Mouse (Mus musculus): ENCODE results near the gene Tomm70a. TPM values are rescaled to one million over a fixed set of nuclear protein-coding genes. Genes with fewer than 3 reads are reported as not detected.
"Not testable (repeated sequence)": the region's sequence is repeated elsewhere in the genome, so short reads cannot be mapped to it uniquely, and the experiment has no call there.

Tomm70a gene
- polyA plus RNA-seq, 1 experiment from 2014 or later = 57.2 TPM

GRCm38 (mm10) chr16:57171161-57171560, 49.7 kb downstream of the Tomm70a start:
- Histone ChIP-seq H3K4me3 (no peak overlapping the region), H3K4me1 (replicated peaks) (peaks cover 3% of the 10 kb centered on the region; the same call in 1 of the 2 replicates), H3K27ac (ENCODE audit: poor library complexity, severe bottlenecking) (no peak overlapping the region), H3K4me2 (no peak overlapping the region), H3K36me3 (peaks cover 33% of the 10 kb centered on the region), H3K9me3 (replicated peaks) (no peaks in the 10 kb centered on the region), H3K9ac (no peak overlapping the region), H3K27me3 (replicated peaks) (no peaks in the 10 kb centered on the region)
- 86% methylated on average over 8 of the region's 8 CpGs for WGBS
- no peak for ATAC-seq (ENCODE audit: insufficient number of reproducible peaks, low FRiP score)

- Histone ChIP-seq H3K9ac (no peak overlapping the region), H3K36me3 (peaks cover 36% of the 10 kb centered on the region), H3K4me1 (replicated peaks) (peaks cover 3% of the 10 kb centered on the region; the same call in 1 of the 2 replicates), H3K9me3 (replicated peaks) (no peaks in the 10 kb centered on the region), H3K27me3 (replicated peaks) (no peaks in the 10 kb centered on the region), H3K4me3 (no peak overlapping the region), H3K4me2 (no peak overlapping the region), H3K27ac (ENCODE audit: poor library complexity, severe bottlenecking) (no peak overlapping the region)
- WGBS = 88% methylated on average over 6 of the region's 6 CpGs
- no peak for ATAC-seq (ENCODE audit: insufficient number of reproducible peaks, low FRiP score)
Measured at GRCm38 (mm10) chr16:57171570-57171969, 50.1 kb downstream of the Tomm70a start.

DNA sequence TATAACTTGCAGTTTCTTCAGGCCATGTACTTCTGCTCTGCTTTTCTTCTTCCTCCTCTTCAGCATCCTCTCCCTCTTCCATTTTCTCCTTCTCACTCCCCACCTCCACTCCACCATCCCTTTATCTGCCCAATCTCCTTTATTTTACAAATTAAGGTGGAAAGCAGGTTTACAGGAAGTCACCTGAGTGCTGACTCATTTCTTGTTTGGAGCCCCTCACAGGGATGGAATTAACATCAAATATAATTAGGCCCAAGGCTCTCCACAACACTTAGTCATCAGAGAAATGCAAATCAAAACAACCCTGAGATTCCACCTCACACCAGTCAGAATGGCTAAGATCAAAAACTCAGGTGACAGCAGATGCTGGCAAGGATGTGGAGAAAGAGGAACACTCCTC, 53.0 kb downstream of the Tomm70a start:
- peaks cover 50% of the 10 kb centered on the region for H3K36me3 ChIP-seq
- not testable (repeated sequence) for H3K4me1 ChIP-seq (replicated peaks); H3K4me3 ChIP-seq; H3K9ac ChIP-seq; H3K9me3 ChIP-seq (replicated peaks); H3K4me2 ChIP-seq; H3K27me3 ChIP-seq (replicated peaks); ATAC-seq (ENCODE audit: insufficient number of reproducible peaks, low FRiP score); H3K27ac ChIP-seq (ENCODE audit: poor library complexity, severe bottlenecking)

DNA sequence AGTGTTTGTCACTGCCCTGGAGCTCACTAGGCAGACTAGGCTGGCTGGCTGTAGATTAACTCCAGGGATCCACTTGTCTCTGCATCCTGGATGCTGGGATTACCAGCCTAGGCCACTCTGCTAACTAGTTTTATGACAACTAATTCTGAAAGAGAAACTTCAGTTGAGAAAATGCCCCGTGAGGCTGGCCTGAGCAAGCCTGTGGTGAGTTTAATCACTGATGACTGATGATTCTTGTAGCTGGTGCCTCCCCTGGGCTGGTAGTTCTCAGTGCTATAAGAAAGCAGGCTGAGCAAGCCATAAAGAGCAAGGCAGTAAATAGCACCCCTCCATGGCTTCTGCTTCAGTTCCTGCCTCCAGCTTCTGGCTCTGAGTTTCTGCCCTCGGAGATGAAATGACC, 54.2 kb downstream of the Tomm70a start:
- 80% methylated on average over 2 of the region's 2 CpGs for WGBS
- no peaks in the 10 kb centered on the region for H3K9me3 ChIP-seq (replicated peaks)
- no peaks in the 10 kb centered on the region for H3K4me1 ChIP-seq (replicated peaks)
- no peak overlapping the region for H3K4me3 ChIP-seq
- H3K27me3 ChIP-seq (replicated peaks) = no peaks in the 10 kb centered on the region
- H3K4me2 ChIP-seq = no peak overlapping the region
- no peak for ATAC-seq (ENCODE audit: insufficient number of reproducible peaks, low FRiP score)
- no peak overlapping the region for H3K9ac ChIP-seq
- H3K36me3 ChIP-seq = peaks cover 57% of the 10 kb centered on the region
- no peak overlapping the region for H3K27ac ChIP-seq (ENCODE audit: poor library complexity, severe bottlenecking)

GRCm38 (mm10) chr16:57176276-57176675, 54.8 kb downstream of the Tomm70a start:
- Histone ChIP-seq H3K4me2 (no peak overlapping the region), H3K9ac (no peak overlapping the region), H3K27ac (ENCODE audit: poor library complexity, severe bottlenecking) (no peak overlapping the region), H3K4me1 (replicated peaks) (no peaks in the 10 kb centered on the region), H3K9me3 (replicated peaks) (no peaks in the 10 kb centered on the region), H3K27me3 (replicated peaks) (no peaks in the 10 kb centered on the region), H3K4me3 (no peak overlapping the region), H3K36me3 (peaks cover 57% of the 10 kb centered on the region)
- 87% methylated on average over 7 of the region's 7 CpGs for WGBS
- no peak for ATAC-seq (ENCODE audit: insufficient number of reproducible peaks, low FRiP score)

DNA sequence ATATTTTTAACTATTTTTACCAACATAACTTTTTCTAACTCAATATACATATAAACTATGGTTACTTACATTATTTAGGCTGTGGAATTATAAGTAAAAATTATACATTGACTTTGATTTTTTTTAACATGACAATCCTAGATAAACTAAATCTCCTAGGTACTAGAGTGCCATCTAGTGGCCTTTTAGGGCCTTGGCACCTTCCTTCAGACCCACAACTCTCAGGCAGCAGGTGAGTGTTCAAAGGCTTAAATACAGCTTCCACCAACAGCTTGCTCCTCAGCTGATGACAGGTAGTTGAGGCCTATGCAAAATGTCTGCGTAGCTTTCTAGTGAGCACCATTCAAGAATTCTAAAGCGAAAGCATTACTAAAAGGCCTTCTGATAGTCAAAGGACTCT, 55.8 kb downstream of the Tomm70a start:
- 48% methylated on average over 2 of the region's 2 CpGs for WGBS
- no peaks in the 10 kb centered on the region for H3K9me3 ChIP-seq (replicated peaks)
- ATAC-seq (ENCODE audit: insufficient number of reproducible peaks, low FRiP score) = no peak
- no peak overlapping the region for H3K27ac ChIP-seq (ENCODE audit: poor library complexity, severe bottlenecking)
- no peak overlapping the region for H3K9ac ChIP-seq
- no peak overlapping the region for H3K4me2 ChIP-seq
- H3K27me3 ChIP-seq (replicated peaks) = no peaks in the 10 kb centered on the region
- peaks cover 62% of the 10 kb centered on the region for H3K36me3 ChIP-seq
- no peaks in the 10 kb centered on the region for H3K4me1 ChIP-seq (replicated peaks)
- H3K4me3 ChIP-seq = no peak overlapping the region

DNA sequence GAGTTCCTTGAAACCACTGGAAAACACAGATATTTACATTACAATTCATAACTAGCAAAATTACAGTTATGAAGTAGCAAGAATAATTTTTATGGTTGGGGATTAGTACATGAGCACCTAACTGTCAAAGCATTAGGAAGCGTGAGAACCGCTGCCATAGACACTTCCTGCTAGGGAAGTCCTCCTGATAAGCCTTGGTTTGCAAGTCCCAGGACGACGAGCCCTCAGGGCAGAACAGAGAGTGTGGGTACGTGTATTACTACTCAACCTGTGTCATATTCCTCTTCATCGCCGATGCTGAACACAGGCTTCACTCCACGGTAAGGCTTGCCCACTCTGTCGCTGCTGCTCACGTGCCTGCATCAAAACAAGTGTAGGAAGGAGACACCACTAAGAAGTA, 56.2 kb downstream of the Tomm70a start:
- ATAC-seq (ENCODE audit: insufficient number of reproducible peaks, low FRiP score) = no peak
- Histone ChIP-seq H3K27me3 (replicated peaks) (no peaks in the 10 kb centered on the region), H3K4me3 (no peak overlapping the region), H3K9me3 (replicated peaks) (no peaks in the 10 kb centered on the region), H3K27ac (ENCODE audit: poor library complexity, severe bottlenecking) (no peak overlapping the region), H3K4me1 (replicated peaks) (no peaks in the 10 kb centered on the region), H3K9ac (no peak overlapping the region), H3K36me3 (peaks cover 62% of the 10 kb centered on the region), H3K4me2 (no peak overlapping the region)
- WGBS = 73% methylated on average over 10 of the region's 10 CpGs

- no peak overlapping the region for H3K4me3 ChIP-seq
- no peak for ATAC-seq (ENCODE audit: insufficient number of reproducible peaks, low FRiP score)
- 79% methylated on average over 11 of the region's 11 CpGs for WGBS
- peaks cover 62% of the 10 kb centered on the region for H3K36me3 ChIP-seq
- no peaks in the 10 kb centered on the region for H3K9me3 ChIP-seq (replicated peaks)
- H3K27me3 ChIP-seq (replicated peaks) = no peaks in the 10 kb centered on the region
- H3K4me1 ChIP-seq (replicated peaks) = no peaks in the 10 kb centered on the region
- no peak overlapping the region for H3K4me2 ChIP-seq
- H3K27ac ChIP-seq (ENCODE audit: poor library complexity, severe bottlenecking) = no peak overlapping the region
- H3K9ac ChIP-seq = no peak overlapping the region
Measured at GRCm38 (mm10) chr16:57181180-57181579, 59.7 kb downstream of the Tomm70a start.

DNA sequence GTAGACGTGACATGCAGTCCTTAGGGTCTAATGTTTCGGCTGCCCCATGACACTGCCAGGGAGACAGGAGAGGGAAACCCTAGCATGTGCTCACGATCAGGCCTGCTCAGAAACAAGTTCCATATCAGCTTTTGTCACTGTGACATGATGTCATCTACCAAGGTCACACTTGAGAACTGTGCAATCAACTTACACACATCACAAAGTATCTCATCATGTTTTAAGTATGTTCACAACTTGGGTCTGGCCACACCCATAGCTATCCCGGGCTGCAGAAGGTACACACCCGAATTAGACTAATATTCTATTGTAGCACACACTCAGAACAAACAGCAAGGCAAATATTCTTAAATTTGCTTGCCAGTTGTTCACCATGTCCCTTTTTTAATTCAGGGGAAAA, 60.5 kb downstream of the Tomm70a start:
- Histone ChIP-seq H3K4me3 (no peak overlapping the region), H3K27ac (ENCODE audit: poor library complexity, severe bottlenecking) (no peak overlapping the region), H3K4me1 (replicated peaks) (no peaks in the 10 kb centered on the region), H3K27me3 (replicated peaks) (no peaks in the 10 kb centered on the region), H3K36me3 (peaks cover 56% of the 10 kb centered on the region), H3K4me2 (no peak overlapping the region), H3K9ac (no peak overlapping the region), H3K9me3 (replicated peaks) (no peaks in the 10 kb centered on the region)
- no peak for ATAC-seq (ENCODE audit: insufficient number of reproducible peaks, low FRiP score)
- 78% methylated on average over 5 of the region's 5 CpGs for WGBS

DNA sequence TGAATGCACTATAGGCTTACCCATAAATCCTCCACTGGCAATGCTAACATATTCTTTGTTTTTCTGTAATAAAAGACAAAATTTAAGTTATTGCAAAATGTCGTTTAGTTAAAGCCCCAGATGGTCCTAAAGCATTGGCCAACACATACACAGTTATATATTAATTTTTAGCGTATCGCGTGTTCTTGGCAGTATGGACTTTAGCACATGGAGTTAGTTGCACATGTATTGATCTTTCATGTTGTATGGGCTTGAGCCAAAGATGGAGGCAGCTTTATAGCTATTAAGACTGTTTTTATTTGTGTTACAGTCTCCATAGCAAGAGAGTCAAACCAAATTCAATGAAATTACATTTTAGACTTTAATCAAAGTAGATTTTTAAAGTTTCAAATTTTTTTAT, 65.1 kb downstream of the Tomm70a start:
- Histone ChIP-seq H3K27ac (ENCODE audit: poor library complexity, severe bottlenecking) (no peak overlapping the region), H3K9me3 (replicated peaks) (no peaks in the 10 kb centered on the region), H3K4me1 (replicated peaks) (peaks cover 3% of the 10 kb centered on the region; the same call in 1 of the 2 replicates), H3K27me3 (replicated peaks) (no peaks in the 10 kb centered on the region), H3K36me3 (peaks cover 58% of the 10 kb centered on the region), H3K9ac (no peak overlapping the region), H3K4me3 (no peak overlapping the region), H3K4me2 (no peak overlapping the region)
- no peak for ATAC-seq (ENCODE audit: insufficient number of reproducible peaks, low FRiP score)
- WGBS = 93% methylated on average over 4 of the region's 4 CpGs

DNA sequence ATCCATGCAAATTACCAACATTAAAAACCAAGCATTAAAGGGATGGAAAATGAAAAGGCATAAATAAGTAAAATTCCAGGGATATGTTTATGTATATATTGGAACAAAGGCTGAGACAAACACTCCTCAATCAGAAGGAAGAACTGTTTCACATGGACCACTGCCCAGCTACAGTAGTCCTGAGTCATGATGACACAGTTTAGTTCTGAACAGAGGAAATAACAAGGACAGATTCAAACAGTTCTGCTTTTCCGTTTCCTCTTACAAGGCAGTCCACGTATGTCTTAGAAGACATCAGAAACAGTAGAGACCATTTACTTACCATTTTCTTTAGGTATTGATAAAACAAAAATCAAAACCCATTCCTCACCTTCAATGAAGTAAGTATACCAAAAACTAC, 68.0 kb downstream of the Tomm70a start:
- Histone ChIP-seq H3K4me3 (no peak overlapping the region), H3K9me3 (replicated peaks) (no peaks in the 10 kb centered on the region), H3K36me3 (peaks cover 51% of the 10 kb centered on the region), H3K4me2 (no peak overlapping the region), H3K27me3 (replicated peaks) (no peaks in the 10 kb centered on the region), H3K4me1 (replicated peaks) (peaks cover 3% of the 10 kb centered on the region; the same call in 1 of the 2 replicates), H3K27ac (ENCODE audit: poor library complexity, severe bottlenecking) (no peak overlapping the region), H3K9ac (no peak overlapping the region)
- 76% methylated on average over 2 of the region's 2 CpGs for WGBS
- no peak for ATAC-seq (ENCODE audit: insufficient number of reproducible peaks, low FRiP score)

DNA sequence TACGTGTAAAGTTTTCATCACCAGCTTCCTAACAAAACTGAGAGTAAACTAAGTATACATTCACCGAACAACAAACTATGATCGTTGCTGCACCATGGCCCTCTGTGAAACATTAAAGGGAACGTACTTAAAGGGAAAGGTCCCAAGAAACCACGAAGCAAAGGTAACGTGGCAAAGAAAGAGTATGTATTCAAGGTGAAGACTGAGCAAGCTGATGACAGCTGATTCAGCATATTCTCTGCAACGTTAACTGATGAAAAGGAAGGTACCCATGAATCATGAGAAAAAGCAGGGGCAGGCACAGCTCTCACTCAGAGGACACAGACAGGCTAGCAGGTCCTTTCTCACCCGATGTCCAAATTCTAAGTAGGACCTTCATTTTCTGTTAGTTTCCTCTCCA, 68.9 kb downstream of the Tomm70a start:
- Histone ChIP-seq H3K27ac (ENCODE audit: poor library complexity, severe bottlenecking) (no peak overlapping the region), H3K36me3 (peaks cover 56% of the 10 kb centered on the region), H3K4me3 (no peak overlapping the region), H3K4me2 (no peak overlapping the region), H3K9ac (no peak overlapping the region), H3K27me3 (replicated peaks) (no peaks in the 10 kb centered on the region), H3K9me3 (replicated peaks) (no peaks in the 10 kb centered on the region), H3K4me1 (replicated peaks) (peaks cover 3% of the 10 kb centered on the region; the same call in 1 of the 2 replicates)
- ATAC-seq (ENCODE audit: insufficient number of reproducible peaks, low FRiP score) = no peak
- 81% methylated on average over 8 of the region's 8 CpGs for WGBS
